Mouse (Mus musculus) lung, postnatal 0 days (tissue): ENCODE measurements at regions not wholly inside any gene's neighbourhood (a gene's known extent, or its start where the extent isn't known, plus 50 kb on each side); places are given as distances from the start of the nearest gene placed in this dataset.

Experiments
- CTCF ChIP-seq: IDR thresholded peaks from 2 replicates; pipeline ENCODE4 v1.5.1; 2016; ENCODE audit warnings: antibody characterized with exemption, mild to moderate bottlenecking
- EP300 ChIP-seq: IDR thresholded peaks from 2 replicates; pipeline ENCODE4 v1.6.1; 2016; ENCODE audit warnings: antibody characterized with exemption, mild to moderate bottlenecking, control low read depth

- TF ChIP-seq EP300 (no peak), CTCF (no peak)
Observed at GRCm38 (mm10) chr9:66657116-66657758, 56.2 kb upstream of the Car12 start.
